Mouse (Mus musculus) thymus, adult 2 months (tissue): ENCODE results near the gene Lrg1. TPM values are rescaled to one million over a fixed set of nuclear protein-coding genes. Genes with fewer than 3 reads are reported as not detected.

Experiments used
- DNase-seq: peaks from one replicate; pipeline ENCODE4 v3.0.0; 2021
- H3K27ac ChIP-seq: fragments of 200-500 bp; 2 replicates; pipeline ENCODE4 v1.5.1; 2012; ENCODE audit warnings: low read length, control low read depth; ENCODE audit not compliant: control insufficient read depth, insufficient read depth
- H3K27me3 ChIP-seq: fragments of 200-500 bp; 2 replicates; pipeline ENCODE4 v1.6.1; 2012; ENCODE audit warnings: mild to moderate bottlenecking, low read length, moderate library complexity, mixed read lengths; ENCODE audit not compliant: control insufficient read depth, insufficient read depth
- H3K36me3 ChIP-seq: fragments of 200-500 bp; 2 replicates; pipeline ENCODE4 v1.6.1; 2012; ENCODE audit warnings: mild to moderate bottlenecking, low read length, moderate library complexity; ENCODE audit not compliant: control insufficient read depth, insufficient read depth
- H3K4me1 ChIP-seq: fragments of 200-500 bp; replicated peaks from 2 replicates; pipeline ENCODE4 v1.6.1; 2012; ENCODE audit warnings: low read length; ENCODE audit not compliant: control insufficient read depth, insufficient read depth
- H3K4me3 ChIP-seq: fragments of 200-500 bp; 2 replicates; pipeline ENCODE4 v1.5.1; 2012; ENCODE audit warnings: mild to moderate bottlenecking, low read length, control low read depth, moderate library complexity; ENCODE audit not compliant: control insufficient read depth, insufficient read depth
- CTCF ChIP-seq: fragments of 200-500 bp; IDR thresholded peaks from 2 replicates; pipeline ENCODE4 v1.5.1; 2012; ENCODE audit warnings: mild to moderate bottlenecking, control low read depth, low read length, moderate library complexity, borderline replicate concordance; ENCODE audit not compliant: control insufficient read depth, poor library complexity, insufficient read depth; ENCODE audit errors: extremely low read depth
- POLR2A ChIP-seq: fragments of 200-500 bp; IDR thresholded peaks from 2 replicates; pipeline ENCODE4 v1.6.1; 2012; ENCODE audit warnings: mild to moderate bottlenecking, low read length, control low read depth, moderate library complexity; ENCODE audit not compliant: control insufficient read depth, poor library complexity, insufficient read depth; ENCODE audit errors: extremely low read depth
- WGBS: fragments of 180-500 bp; shearing (Covaris S2); methylation state at CpG from one replicate; pipeline ENCODE4 v1.1.7; 2018; 5-methylcytosine and 5-hydroxymethylcytosine counted together
- polyA plus RNA-seq: library from polyadenylated mRNA; depleted of rRNA; stranded (reverse); fragments of >200 nt; gene quantifications from 2 replicates; pipeline ENCODE4 v1.2.3, GENCODE M21; 2012

Gene Lrg1
- polyA plus RNA-seq, 1 experiment = 23.5 TPM

DNA sequence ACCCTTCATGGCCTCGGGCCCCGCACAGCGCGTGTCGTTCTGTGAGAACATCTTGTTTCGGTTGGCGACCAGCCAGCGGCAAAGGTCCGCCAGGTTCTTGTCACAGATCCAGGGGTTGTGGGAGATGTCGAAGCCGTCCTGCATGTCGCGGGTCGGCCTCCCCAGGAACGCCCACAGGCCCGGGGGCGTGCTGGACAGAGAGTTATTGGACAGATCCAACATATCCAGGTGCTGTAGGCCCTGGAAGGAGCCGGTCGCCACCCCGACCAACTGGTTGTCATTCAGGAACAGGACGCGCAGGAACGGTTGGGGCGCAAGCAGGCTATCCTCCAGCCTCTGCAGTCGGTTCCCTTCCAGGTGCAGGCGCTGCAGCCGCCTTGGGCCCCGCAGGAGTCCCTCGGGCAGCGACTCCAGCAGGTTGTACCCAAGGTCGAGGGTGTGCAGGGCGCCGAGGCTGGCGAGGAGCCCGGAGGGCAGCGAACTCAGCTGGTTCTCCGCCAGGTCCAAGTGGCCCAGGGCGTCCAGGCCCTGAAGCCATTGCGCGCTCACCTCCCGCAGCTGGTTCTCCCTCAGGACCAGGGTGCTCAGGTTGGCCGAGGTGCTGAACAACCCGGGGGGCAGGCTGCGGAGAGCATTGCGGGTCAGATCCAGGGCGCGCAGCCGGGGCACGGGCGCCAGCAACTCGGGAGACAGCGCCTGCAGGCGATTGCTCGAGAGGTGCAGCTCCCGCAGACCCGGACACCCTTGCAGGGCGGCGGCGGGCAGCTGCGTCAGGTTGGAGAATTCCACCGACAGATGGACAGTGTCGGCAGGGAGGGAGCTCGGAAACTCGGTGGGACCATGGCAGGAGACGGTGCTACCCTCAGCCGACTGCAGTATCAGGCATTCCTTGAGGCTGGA lies 1.6 kb downstream of the Lrg1 start:
- TF ChIP-seq CTCF = no peak
- TF ChIP-seq POLR2A = no peak
- 9% methylated on average over 66 of the region's 66 CpGs for WGBS
- H3K27me3 ChIP-seq = peaks cover 8% of the 10 kb centered on the region; the same call in 1 of the 2 replicates
- no peak for DNase-seq
- H3K27ac ChIP-seq = no peak overlapping the region
- H3K36me3 ChIP-seq = no peaks in the 10 kb centered on the region
- no peaks in the 10 kb centered on the region; the same call in 1 of the 2 replicates for H3K4me1 ChIP-seq
- H3K4me3 ChIP-seq = no peak overlapping the region

DNA sequence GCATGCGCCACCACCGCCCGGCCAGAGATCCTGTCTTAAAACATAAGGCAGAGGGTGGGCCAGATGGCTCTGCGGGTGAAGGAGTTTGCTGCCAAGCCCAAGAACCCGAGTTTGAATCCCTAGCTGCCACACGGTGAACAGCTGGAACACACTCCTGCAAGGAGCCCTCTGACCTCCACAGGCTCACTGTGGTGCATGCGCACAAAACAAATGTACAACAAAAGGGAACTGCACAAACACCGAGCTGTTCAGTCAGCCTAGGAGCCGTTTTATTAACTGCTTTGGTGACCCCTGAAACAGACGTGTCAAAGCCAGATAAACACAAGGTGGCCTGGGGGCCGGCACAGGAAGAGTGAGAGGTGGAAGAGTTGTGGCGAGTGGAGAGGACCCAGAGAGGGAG lies 2.4 kb downstream of the Lrg1 start:
- 40% methylated on average over 12 of the region's 12 CpGs for WGBS
- Histone ChIP-seq H3K27ac (no peak overlapping the region), H3K4me1 (no peaks in the 10 kb centered on the region; the same call in 1 of the 2 replicates), H3K27me3 (peaks cover 8% of the 10 kb centered on the region; the same call in 1 of the 2 replicates), H3K4me3 (no peak overlapping the region), H3K36me3 (no peaks in the 10 kb centered on the region)
- DNase-seq = no peak
- TF ChIP-seq CTCF (no peak), POLR2A (no peak)

DNA sequence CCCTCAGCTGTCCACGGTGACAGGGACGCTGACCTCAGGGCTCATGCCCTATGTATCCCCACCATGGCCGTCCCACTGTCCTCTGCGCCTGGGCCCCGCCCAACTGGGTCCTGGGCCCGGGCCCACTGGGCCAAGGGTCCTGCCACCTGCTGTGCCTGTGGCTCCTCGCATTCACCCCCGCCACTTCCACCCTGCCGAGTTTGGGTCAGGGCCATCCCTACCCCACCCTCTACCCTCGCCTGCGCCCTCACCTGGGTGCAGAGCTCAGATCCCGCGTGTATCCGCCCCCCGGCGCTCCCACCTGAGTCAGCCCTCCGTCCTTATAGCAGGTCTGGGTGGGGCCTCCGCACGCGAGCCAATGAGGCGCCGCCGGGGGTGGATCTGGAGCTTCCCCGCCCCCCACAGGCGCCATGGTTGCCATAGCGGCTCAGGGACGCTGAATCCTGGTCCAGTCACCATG lies 4.5 kb downstream of the Lrg1 start, which contains the start of gene Plin5:
TSS of gene Plin5 (minus strand) at position 346 of the 460 bp plus-strand sequence.
- 9% methylated on average over 27 of the region's 27 CpGs for WGBS
- Histone ChIP-seq H3K4me1 (no peaks in the 10 kb centered on the region; the same call in 1 of the 2 replicates), H3K4me3 (no peak within 1 kb of the TSS), H3K27me3 (peaks cover 8% of the 10 kb centered on the region; the same call in 1 of the 2 replicates), H3K36me3 (no peaks in the 10 kb centered on the region), H3K27ac (no peak within 1 kb of the TSS)
- TF ChIP-seq POLR2A (no peak), CTCF (no peak)
- no peak for DNase-seq

DNA sequence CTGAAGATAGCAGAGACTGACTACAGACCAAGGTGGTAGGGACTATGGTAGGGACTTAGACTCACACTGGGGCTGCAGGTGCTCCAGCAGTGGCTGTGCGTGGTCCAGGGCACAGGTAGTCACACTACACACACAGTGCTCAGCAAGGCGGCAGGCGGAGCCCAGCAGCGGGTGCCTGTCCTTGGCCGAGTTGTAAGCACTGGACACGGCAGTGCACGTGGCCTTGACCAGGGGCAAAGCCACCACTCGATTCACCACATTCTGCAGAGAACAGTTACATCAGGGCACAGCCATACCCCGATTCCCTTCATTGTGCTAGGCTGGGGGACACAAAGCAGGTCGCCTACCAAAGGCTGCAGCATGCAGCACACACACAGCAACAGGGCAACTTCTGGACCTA lies 5.6 kb downstream of the Lrg1 start:
- Histone ChIP-seq H3K27me3 (peaks cover 6% of the 10 kb centered on the region; the same call in 1 of the 2 replicates), H3K4me1 (no peaks in the 10 kb centered on the region; the same call in 1 of the 2 replicates), H3K4me3 (no peak overlapping the region), H3K36me3 (no peaks in the 10 kb centered on the region), H3K27ac (no peak overlapping the region)
- 84% methylated on average over 10 of the region's 10 CpGs for WGBS
- TF ChIP-seq POLR2A (no peak), CTCF (no peak)
- DNase-seq = no peak

DNA sequence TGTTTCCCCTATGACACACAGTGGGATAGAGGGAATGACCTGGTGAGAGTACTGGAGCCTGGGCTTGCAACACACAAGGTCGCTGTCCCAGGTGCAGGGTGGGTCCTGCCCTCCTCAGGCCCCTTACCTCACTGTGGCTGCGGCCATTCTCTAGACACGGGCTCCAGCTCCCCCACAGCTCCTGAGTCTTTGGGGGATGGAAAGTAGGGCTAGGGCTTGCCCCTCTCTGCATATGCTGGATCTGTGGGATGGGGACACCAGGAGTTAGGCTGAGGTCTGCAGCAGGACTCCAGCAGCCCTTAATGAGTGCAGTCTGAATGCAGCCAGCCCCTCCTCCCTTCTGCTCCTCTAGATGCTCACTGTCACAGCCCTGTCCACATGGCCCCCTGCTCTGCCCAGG lies 9.1 kb downstream of the Lrg1 start:
- Histone ChIP-seq H3K36me3 (no peaks in the 10 kb centered on the region), H3K4me1 (no peaks in the 10 kb centered on the region; the same call in 1 of the 2 replicates), H3K4me3 (no peak overlapping the region), H3K27ac (no peak overlapping the region), H3K27me3 (no peaks in the 10 kb centered on the region; the same call in 1 of the 2 replicates)
- no peak for DNase-seq
- TF ChIP-seq POLR2A = no peak
- TF ChIP-seq CTCF = no peak
- 90% methylated on average over 3 of the region's 3 CpGs for WGBS

DNA sequence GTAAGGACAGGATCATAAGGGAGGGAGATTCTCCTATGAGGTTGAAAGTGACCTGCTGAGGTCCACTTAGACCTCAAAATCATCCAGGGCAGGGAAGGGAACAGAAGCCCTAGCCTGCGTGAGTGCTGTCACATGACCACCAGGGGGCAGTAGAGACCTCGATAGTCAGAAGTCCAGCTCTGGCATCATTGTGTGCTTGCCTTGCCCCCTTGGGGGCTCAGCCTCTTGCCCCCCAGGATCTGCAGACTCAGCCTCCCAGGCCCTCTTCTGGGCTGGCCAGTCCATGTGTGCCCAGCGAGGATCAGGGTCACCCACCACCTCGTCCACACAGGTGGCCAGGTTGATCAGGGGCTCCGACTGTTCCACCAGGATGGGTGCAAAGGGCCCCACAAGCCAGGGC lies 9.9 kb downstream of the Lrg1 start:
- Histone ChIP-seq H3K27ac (no peak overlapping the region), H3K4me3 (no peak overlapping the region), H3K4me1 (no peaks in the 10 kb centered on the region), H3K27me3 (no peaks in the 10 kb centered on the region), H3K36me3 (no peaks in the 10 kb centered on the region)
- DNase-seq = peak; percentile 62
- 63% methylated on average over 5 of the region's 5 CpGs for WGBS
- TF ChIP-seq POLR2A (no peak), CTCF (peak; percentile 86; the same call in 1 of the 2 replicates)
